Mouse (Mus musculus): ENCODE data around the gene Dlx1. TPM values are rescaled to one million over a fixed set of nuclear protein-coding genes. Genes with fewer than 3 reads are reported as not detected.

Gene Dlx1
- total RNA-seq, 2 experiments from 2014 or later, result 2.2 to 2.4 TPM

DNA sequence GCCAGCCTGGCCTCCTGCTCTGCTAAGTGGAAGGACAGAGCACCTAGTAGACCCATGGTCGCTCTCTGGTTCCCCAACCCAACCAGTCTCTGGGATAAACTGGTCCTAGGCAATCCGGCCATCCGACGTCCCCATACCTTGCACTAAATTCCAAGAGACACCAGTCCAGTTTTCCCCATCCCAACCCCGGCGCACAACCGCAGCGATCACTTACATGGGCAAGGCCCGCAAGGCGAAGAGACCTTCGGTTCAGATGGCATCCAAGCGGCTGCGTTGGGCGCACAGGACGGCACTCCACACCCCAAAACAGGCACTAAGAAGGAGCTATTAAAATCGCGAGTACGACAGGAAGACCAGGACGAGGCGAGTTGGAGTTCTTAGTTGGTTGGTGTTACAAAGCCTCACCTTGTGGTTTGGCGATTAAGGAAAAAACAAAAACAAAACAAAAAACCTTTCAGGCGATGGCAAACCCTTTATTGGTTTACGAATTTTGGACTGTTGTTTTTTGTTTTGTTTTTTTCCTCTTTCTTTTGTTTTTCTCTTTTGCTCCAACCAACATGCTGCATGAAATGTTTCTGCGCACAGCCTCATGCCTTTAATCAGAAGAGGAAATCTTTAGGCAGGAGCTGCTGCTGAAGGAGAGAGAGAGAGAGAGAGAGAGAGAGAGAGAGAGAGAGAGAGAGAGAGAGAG, 445 bp upstream of the Dlx1 start:
- DNase-seq (ENCODE audit: low spot score in 2 of 2), result no peak

DNA sequence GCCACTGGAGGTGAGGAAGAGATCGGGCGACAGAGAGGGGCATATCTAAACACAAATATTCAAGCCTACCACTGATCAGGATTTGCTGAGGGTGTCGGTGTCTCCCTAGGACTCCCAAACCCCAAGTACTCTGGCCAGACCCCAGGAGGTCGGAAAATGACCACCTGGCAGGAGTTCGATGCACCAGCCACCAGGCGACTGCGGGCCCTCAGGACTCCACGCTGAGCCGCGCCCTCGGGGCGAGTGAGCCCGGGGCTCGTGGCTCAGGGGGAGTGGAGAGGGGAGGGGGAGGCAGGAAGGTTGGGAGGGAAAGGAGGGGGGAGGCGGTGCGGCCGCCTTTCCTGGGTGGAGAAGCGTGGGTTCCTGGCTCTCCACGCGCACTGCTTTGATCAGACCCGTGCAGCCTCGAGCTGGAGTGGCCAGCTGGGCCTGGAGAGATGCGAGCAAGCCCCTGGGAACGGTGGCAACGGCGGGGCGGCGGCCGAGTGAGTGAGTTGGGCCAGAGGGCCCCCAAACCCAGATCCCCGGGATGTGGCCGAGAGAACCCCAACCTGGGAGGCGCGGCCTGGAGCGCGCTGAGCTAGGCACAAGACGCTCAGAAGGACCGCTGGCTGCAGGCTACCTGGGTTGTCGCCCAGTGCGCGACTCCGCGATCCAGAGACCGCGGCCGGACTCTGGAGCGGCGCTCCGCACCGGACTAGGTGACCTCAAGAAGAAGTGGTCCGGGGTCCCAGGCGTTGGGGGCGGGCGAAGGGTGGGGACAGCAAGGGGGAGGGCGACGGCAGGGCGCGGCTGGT, 999 bp downstream of the Dlx1 start:
- no peak for DNase-seq (ENCODE audit: low spot score in 2 of 2)

GRCm38 (mm10) chr2:71529511-71530351, 1.8 kb downstream of the Dlx1 start:
- DNase-seq (ENCODE audit: low spot score in 2 of 2), result peak in 1 of 2 experiments; percentile 63

GRCm38 (mm10) chr2:71530391-71531123, 2.6 kb downstream of the Dlx1 start:
- no peak for DNase-seq (ENCODE audit: low spot score in 2 of 2)

- DNase-seq (ENCODE audit: low spot score in 2 of 2), result no peak
Measured at GRCm38 (mm10) chr2:71531124-71531590, 3.2 kb downstream of the Dlx1 start.

DNA sequence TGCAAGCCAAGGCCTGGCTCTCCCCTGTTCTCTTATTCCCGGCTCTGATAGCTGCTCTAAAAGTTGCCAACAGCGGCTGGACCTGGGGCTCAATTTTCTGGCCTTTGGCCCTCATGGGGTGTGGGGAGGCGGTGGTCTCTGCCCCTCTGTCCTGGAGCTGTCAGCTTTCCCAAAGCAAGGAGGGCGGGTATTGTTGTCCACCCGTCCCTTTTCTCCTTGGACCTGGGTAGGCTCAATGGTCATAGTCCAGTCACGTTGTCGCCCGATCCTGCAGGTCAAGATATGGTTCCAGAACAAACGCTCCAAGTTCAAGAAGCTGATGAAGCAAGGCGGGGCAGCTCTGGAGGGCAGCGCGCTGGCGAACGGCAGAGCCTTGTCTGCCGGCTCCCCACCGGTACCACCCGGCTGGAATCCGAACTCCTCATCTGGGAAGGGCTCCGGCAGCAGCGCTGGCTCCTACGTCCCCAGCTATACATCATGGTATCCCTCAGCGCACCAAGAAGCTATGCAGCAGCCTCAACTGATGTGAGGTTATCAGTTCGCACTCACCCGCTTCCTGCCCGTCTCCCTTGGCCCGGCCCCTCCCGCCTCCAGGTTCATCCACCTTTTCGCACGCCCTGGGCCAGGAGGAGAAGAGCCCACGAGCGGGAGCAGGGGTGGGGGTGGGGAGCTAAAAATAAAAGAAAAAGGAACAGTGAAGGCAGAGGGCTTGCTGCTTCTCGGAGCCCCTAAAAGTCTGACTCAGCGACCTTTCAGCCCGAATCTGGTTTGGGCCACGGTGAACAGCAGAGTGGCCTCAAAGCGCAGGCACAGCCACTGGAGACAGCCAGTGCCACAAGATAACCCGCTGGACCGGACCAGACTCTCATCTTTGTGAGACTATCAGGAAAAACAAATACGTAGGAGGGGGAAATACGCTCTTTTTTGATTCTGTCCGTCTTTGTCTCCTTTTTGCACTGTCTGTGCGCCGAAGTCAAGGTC, 4.4 kb downstream of the Dlx1 start:
- no peak for DNase-seq (ENCODE audit: low spot score in 2 of 2)

DNA sequence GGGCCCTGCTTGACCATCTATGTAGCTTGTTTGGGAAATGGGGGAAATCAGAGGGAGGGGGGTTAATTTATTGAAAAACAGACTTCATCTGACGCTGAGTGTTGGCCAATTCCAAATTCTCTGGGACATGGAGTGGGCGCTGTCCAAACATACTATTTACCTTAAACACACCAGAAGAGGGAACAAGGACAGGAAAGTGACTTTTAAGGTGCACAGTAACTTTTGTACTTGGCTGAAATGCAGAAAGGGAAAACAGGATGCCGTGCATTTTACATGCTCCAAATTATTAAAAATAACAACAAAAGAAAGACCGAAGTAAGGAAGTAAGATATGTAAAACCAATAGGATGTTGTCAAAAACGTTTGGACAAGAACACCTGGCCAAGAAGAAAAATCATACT, 5.2 kb downstream of the Dlx1 start:
- DNase-seq (ENCODE audit: low spot score in 2 of 2), result no peak

DNA sequence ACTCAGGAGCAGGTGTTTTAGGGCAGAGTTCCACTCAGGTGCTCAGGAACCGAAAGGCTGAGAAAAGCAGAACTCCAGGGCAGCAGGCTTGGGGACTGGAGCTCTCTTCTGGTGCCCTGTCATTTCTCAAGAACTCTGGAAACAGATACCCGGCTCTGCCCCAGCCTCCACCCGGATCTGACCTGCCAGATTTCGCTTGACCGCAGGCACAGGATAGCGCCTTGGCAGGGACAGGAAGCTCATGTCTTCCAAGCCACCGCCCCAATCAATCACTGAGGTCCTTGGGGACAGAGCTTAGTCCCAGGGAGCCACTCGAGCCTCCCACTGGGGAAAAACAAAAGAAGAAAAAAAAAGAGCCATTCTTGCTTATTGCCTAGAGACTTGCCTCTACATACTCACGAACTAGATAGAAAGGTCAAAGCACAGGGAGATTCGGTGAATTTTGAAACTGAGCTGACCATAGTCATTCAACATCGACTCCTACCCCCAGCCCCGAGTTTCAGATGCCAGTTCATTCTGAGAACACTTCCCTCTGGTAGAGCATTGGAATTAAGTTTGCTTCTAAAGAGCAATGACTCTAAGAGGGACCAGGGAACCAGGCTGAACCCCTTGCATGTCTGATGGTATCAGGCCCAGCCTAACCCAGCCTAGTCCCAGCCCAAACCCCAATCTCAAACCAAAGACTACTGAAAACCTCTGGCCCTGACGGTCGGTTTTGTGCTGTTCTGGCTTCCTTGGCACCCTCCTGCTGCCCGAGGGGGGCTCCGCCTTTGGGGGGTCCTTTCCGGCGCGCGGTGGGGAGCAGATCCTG, 6.5 kb downstream of the Dlx1 start:
- DNase-seq (ENCODE audit: low spot score in 2 of 2), result no peak

- no peak for DNase-seq (ENCODE audit: low spot score in 2 of 2)
Measured at GRCm38 (mm10) chr2:71540611-71541417, 12.9 kb downstream of the Dlx1 start.

DNA sequence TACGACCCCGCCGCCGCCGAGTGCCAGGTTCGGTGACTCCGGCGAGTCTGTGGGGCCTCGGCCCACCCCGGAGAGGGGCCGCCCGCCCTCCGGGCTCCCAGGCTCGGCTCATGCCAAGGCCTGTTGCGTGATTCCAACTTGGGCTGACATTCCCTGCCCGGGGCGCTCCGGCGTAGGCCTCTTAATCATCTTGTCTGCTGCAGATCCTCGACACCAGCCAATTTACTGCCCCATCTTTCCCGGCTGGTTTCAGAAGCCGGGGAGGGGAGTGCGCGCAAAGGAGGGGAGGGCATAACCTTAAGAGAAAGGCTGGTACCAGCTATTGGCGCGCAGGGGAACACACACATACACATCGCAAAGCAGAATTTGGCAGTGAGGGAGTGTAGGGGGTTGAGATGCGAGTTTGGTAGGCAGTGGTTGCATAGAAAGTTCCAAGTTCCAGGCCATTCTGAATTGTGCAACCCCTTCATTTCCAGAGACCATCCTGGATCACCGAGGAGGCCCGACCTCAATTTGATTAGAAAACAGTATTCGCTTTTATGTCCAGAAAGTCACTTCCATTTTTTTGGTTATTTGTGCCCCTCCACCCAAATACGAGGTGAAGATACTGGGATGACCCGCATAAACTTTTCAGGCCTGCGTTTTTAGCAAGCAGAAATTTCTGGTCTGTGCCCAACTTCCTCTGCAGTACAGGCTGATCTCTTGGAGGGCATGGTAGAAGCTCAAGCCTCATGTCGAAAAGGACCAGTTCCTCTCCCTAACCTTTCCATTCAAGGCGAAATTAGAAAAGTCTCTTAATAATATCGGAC, 13.7 kb downstream of the Dlx1 start:
- DNase-seq (ENCODE audit: low spot score in 2 of 2), result no peak

- DNase-seq (ENCODE audit: low spot score in 2 of 2), result no peak
Measured at GRCm38 (mm10) chr2:71542227-71542815, 14.4 kb downstream of the Dlx1 start.

DNA sequence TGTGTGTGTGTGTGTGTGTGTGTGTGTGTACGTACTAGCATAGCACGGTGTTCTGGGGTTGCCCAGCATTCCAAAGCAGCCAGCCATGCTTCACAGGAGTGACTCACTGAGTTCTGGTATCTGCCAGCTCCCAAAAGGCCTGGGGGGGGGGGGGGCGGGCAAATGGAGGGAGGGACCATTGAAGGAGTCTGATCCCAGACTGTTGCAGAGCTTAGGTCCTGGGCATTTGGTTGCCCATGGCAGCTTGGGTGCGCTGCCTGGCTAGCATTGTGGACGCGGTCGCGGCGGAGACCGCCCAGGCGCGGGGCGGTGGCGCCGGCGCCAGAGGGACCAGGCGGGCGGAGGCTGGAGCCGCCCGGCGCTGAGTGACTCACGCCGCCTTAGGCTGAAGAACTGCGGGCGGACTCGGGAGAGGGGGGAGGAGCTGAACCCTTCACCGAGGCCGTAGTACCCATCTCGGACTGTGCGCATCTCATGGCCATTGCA, 14.9 kb downstream of the Dlx1 start:
- DNase-seq (ENCODE audit: low spot score in 2 of 2), result no peak

GRCm38 (mm10) chr2:71543531-71543930, 15.6 kb downstream of the Dlx1 start:
- no peak for DNase-seq (ENCODE audit: low spot score in 2 of 2)

GRCm38 (mm10) chr2:71543948-71544347, 16.0 kb downstream of the Dlx1 start:
- DNase-seq (ENCODE audit: low spot score in 2 of 2), result no peak

- no peak for DNase-seq (ENCODE audit: low spot score in 2 of 2)
Measured at GRCm38 (mm10) chr2:71544391-71545285, 16.7 kb downstream of the Dlx1 start.
